Mouse (Mus musculus) stomach, postnatal 0 days (tissue): ENCODE results near the gene Nudt4. TPM values are rescaled to one million over a fixed set of nuclear protein-coding genes. Genes with fewer than 3 reads are reported as not detected.

Experiments used
- ATAC-seq: fragments of 200-750 bp; cut with Nextera tagmentation; 2 replicates; pipeline ENCODE4 v1.8.0; 2017; ENCODE audit not compliant: low FRiP score, low TSS enrichment
- DNase-seq: peaks from one replicate; pipeline ENCODE4 v3.0.0-alpha.2; 2016; ENCODE audit warnings: low spot score
- H3K27ac ChIP-seq: fragments of 300-500 bp; sonication (generic); replicated peaks from 2 replicates; pipeline ENCODE4 v1.5.1; 2014; ENCODE audit warnings: mild to moderate bottlenecking, control low read depth
- H3K27me3 ChIP-seq: fragments of 300-500 bp; sonication (generic); 2 replicates; pipeline ENCODE4 v1.6.1; 2014; ENCODE audit warnings: low read length; ENCODE audit not compliant: control insufficient read depth, insufficient read depth
- H3K36me3 ChIP-seq: fragments of 300-500 bp; sonication (generic); 2 replicates; pipeline ENCODE4 v1.6.1; 2014; ENCODE audit warnings: low read length, mixed read lengths; ENCODE audit not compliant: control insufficient read depth, insufficient read depth
- H3K4me1 ChIP-seq: fragments of 300-500 bp; sonication (generic); replicated peaks from 2 replicates; pipeline ENCODE4 v1.6.1; 2014; ENCODE audit warnings: antibody characterized with exemption; ENCODE audit not compliant: control insufficient read depth, insufficient read depth
- H3K4me2 ChIP-seq: fragments of 300-500 bp; sonication (generic); replicated peaks from 2 replicates; pipeline ENCODE4 v1.6.1; 2014; ENCODE audit warnings: low read depth, mild to moderate bottlenecking, control low read depth, moderate library complexity
- H3K4me3 ChIP-seq: fragments of 300-500 bp; sonication (generic); 2 replicates; pipeline ENCODE4 v1.5.1; 2014; ENCODE audit warnings: low read depth, low read length, control low read depth
- H3K9ac ChIP-seq: fragments of 300-500 bp; sonication (generic); 2 replicates; pipeline ENCODE4 v1.6.1; 2014; ENCODE audit warnings: mild to moderate bottlenecking, low read length, control low read depth, mixed read lengths
- H3K9me3 ChIP-seq: fragments of 300-500 bp; sonication (generic); 2 replicates; pipeline ENCODE4 v1.6.1; 2016; ENCODE audit warnings: low read length; ENCODE audit not compliant: control insufficient read depth
- CTCF ChIP-seq: IDR thresholded peaks from 2 replicates; pipeline ENCODE4 v1.5.1; 2016; ENCODE audit warnings: antibody characterized with exemption, low read depth, mild to moderate bottlenecking, moderate library complexity
- EP300 ChIP-seq: optimal IDR thresholded peaks from 2 replicates; pipeline ENCODE3; 2016; ENCODE audit warnings: antibody characterized with exemption
- WGBS: fragments of 180-500 bp; shearing (Covaris S2); extraction: QIAGEN DNeasy Blood & Tissue Kit; methylation state at CpG from one replicate; pipeline ENCODE4 v1.1.7; 2014; 5-methylcytosine and 5-hydroxymethylcytosine counted together
- polyA plus RNA-seq: library from polyadenylated mRNA; unstranded; fragments of >200 nt; fragmentation: Nextera tagmentation; extraction: Ambion mirVana; gene quantifications from 2 replicates; pipeline ENCODE4 v1.2.1, GENCODE M21; 2015

Gene Nudt4
- polyA plus RNA-seq, 1 experiment from 2014 or later, result 46.1 TPM

- Histone ChIP-seq H3K4me3 (no peak overlapping the region), H3K36me3 (0 out of 2 replicates have a peak, but pooled peaks cover 3% of the 10 kb centered on the region), H3K4me1 (no peaks in the 10 kb centered on the region), H3K27me3 (no peaks in the 10 kb centered on the region), H3K4me2 (no peak overlapping the region), H3K9ac (no peak overlapping the region), H3K9me3 (no peaks in the 10 kb centered on the region), H3K27ac (no peak overlapping the region)
- ATAC-seq, result no peak
- TF ChIP-seq CTCF, result no peak
- no peak for TF ChIP-seq EP300
- no peak for DNase-seq
- 84% methylated on average over 4 of the region's 4 CpGs for WGBS
Measured at GRCm38 (mm10) chr10:95542916-95543315, 21.0 kb downstream of the Nudt4 start.

- no peak for ATAC-seq
- H3K9ac ChIP-seq, result no peak overlapping the region
Measured at GRCm38 (mm10) chr10:95539841-95540240, 24.1 kb downstream of the Nudt4 start.

DNA sequence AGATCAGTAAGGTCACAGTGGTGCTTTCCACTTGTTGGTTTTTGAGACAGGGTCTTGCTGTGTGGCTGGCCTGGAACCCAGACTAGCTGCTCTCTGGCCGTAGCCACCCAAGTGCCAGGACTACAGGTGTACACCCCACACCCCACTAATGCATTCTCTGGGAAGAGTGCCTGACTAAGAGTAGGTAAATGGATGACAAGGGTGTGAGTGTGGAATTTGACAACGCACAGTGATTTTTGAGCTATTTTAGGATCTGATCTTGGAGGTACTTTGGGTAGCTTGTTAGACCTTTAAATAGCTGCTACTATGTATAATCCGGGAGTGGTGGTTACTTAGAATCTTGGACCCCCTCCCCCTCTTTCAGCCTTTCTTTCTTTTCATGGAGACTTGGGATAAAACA, 24.7 kb downstream of the Nudt4 start:
- WGBS, result 79% methylated on average over 3 of the region's 3 CpGs
- H3K27me3 ChIP-seq, result no peaks in the 10 kb centered on the region
- H3K4me2 ChIP-seq, result no peak overlapping the region
- no peak overlapping the region for H3K27ac ChIP-seq
- 0 out of 2 replicates have a peak, but pooled peaks cover 3% of the 10 kb centered on the region for H3K36me3 ChIP-seq
- no peak overlapping the region for H3K4me3 ChIP-seq
- DNase-seq (no peak), ATAC-seq (no peak)
- no peak overlapping the region for H3K9ac ChIP-seq
- H3K4me1 ChIP-seq, result no peaks in the 10 kb centered on the region
- no peaks in the 10 kb centered on the region for H3K9me3 ChIP-seq
- TF ChIP-seq CTCF, result no peak
- TF ChIP-seq EP300, result no peak

More at GRCm38 (mm10) chr10:95539841-95540240, 24.1 kb downstream of the Nudt4 start:
- H3K9me3 ChIP-seq, result no peaks in the 10 kb centered on the region
- H3K27me3 ChIP-seq, result no peaks in the 10 kb centered on the region
- TF ChIP-seq CTCF, result no peak
- H3K36me3 ChIP-seq, result 0 out of 2 replicates have a peak, but pooled peaks cover 3% of the 10 kb centered on the region
- no peak overlapping the region for H3K4me2 ChIP-seq
- no peaks in the 10 kb centered on the region for H3K4me1 ChIP-seq
- H3K27ac ChIP-seq, result no peak overlapping the region
- H3K4me3 ChIP-seq, result no peak overlapping the region
- WGBS, result 86% methylated on average over 3 of the region's 3 CpGs
- DNase-seq, result no peak

DNA sequence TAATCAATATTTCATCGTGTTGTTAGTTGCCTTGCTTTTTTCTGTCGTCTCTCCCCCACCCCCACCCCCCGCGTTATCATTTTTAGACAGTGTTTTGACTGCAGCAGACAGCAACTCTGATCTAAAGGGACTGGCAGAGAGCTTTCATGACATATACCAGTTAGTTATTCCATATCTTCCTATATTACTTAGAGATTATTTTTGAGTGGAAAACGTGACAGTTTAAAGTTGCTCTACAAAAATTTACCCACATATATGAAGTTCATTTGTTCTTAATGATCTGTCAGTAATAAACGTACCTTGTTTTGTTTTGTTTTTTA, 27.8 kb downstream of the Nudt4 start:
- H3K4me2 ChIP-seq, result no peak overlapping the region
- no peak for DNase-seq
- WGBS, result 78% methylated on average over 6 of the region's 6 CpGs
- no peaks in the 10 kb centered on the region for H3K36me3 ChIP-seq
- H3K4me3 ChIP-seq, result no peak overlapping the region
- no peaks in the 10 kb centered on the region for H3K27me3 ChIP-seq
- H3K27ac ChIP-seq, result no peak overlapping the region
- H3K9me3 ChIP-seq, result no peaks in the 10 kb centered on the region
- H3K9ac ChIP-seq, result no peak overlapping the region
- TF ChIP-seq CTCF (no peak), EP300 (no peak)
- ATAC-seq, result no peak
- no peaks in the 10 kb centered on the region for H3K4me1 ChIP-seq

DNA sequence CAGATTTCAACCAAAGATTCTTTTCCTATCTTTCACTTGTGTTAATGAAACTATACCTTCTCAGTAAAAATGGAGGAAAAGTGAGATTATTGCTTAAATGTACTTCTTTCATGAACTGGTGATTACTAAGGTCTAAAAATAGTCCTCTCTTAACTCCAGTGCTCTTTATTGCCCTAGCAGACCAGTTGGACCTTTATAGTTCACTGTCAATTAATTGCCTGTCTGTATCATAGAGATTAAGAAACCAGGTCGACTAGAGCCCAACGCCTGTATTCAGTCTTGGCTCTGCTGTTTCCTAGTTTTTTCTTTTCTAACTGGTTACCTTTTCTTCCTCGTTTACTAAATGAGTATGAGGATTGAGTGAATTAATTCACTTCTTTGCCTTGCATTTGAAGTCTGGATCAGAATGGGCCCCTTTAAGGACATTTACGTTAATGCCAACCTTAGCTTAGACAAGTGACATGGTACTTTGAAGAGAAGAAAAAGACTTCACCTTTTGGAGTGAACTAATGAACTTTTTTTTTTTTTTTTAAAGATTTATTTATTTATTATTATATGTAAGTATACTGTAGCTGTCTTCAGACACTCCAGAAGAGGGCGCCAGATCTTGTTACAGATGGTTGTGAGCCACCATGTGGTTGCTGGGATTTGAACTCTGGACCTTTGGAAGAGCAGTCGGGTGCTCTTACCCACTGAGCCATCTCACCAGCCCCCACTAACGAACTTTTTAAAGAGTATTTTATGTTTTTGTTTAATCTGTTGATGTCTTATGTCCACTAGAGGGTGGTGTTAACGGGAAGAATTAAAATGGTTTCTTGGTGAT, 28.3 kb downstream of the Nudt4 start:
- DNase-seq (no peak), ATAC-seq (no peak)
- Histone ChIP-seq H3K27me3 (no peaks in the 10 kb centered on the region), H3K9me3 (no peaks in the 10 kb centered on the region), H3K4me3 (no peak overlapping the region), H3K9ac (no peak overlapping the region), H3K4me1 (no peaks in the 10 kb centered on the region), H3K36me3 (no peaks in the 10 kb centered on the region), H3K4me2 (no peak overlapping the region), H3K27ac (no peak overlapping the region)
- WGBS, result 88% methylated on average over 8 of the region's 8 CpGs
- TF ChIP-seq CTCF, result peak; percentile 13; the same call in 1 of the 2 replicates
- no peak for TF ChIP-seq EP300

GRCm38 (mm10) chr10:95533382-95533781, 30.6 kb downstream of the Nudt4 start:
- H3K27ac ChIP-seq, result no peak overlapping the region
- ATAC-seq, result no peak

More at GRCm38 (mm10) chr10:95533382-95533781, 30.6 kb downstream of the Nudt4 start:
- no peak overlapping the region for H3K4me3 ChIP-seq
- no peak overlapping the region for H3K4me2 ChIP-seq
- H3K9me3 ChIP-seq, result no peaks in the 10 kb centered on the region
- no peak for DNase-seq
- 83% methylated on average over 7 of the region's 7 CpGs for WGBS
- TF ChIP-seq EP300, result no peak
- no peak for TF ChIP-seq CTCF
- no peaks in the 10 kb centered on the region for H3K27me3 ChIP-seq
- no peaks in the 10 kb centered on the region for H3K36me3 ChIP-seq
- no peaks in the 10 kb centered on the region for H3K4me1 ChIP-seq
- H3K9ac ChIP-seq, result no peak overlapping the region
